Mouse (Mus musculus) natural killer cell, adult 2 months (primary cell): ENCODE results near the gene Retreg1.

Source experiments
- DNase-seq, 2 experiments: peaks; one replicate each; pipeline ENCODE4 v3.0.0; 2022; ENCODE audit warnings: low spot score in 2 of 2

Gene Retreg1

DNA sequence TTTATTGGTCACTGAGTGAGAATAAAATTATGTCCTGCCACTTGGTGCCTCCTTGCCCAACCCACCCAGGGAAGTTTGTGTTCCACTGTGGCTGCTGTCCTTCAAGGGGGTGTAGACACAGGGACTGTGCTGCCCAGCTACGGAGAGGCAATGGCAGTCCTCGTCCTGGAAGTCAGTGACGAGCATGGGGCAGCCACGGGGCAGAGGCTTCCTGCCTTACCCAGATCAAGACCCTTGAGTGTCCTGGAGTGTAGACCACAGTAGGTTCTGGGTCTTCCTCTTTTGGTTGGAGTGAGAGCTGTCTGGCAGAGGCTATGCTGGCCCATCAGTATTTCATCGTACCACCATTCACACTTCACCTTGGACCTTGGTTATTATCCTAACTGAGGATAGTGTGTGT, 37.2 kb downstream of the Retreg1 start:
- DNase-seq, result no peak

DNA sequence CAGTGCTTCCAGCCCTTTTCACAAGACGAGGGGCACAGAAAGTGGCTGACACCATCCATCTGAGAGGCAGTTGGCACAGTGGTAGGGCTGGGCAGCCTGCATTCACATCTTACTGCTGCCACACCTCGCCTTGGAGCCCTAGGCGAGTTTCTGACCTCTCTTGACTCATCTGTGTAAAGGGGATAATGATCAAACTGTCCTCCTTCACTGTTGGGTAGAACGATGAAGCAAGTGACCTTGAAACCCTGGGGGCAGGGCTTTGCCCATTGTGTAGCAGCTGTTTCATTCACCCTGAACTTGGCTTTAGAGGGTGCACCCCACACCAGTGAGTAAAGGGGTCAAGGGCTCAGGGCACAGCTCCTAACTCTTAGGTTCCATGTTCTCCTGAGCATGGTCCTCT, 39.0 kb downstream of the Retreg1 start:
- no peak for DNase-seq

DNA sequence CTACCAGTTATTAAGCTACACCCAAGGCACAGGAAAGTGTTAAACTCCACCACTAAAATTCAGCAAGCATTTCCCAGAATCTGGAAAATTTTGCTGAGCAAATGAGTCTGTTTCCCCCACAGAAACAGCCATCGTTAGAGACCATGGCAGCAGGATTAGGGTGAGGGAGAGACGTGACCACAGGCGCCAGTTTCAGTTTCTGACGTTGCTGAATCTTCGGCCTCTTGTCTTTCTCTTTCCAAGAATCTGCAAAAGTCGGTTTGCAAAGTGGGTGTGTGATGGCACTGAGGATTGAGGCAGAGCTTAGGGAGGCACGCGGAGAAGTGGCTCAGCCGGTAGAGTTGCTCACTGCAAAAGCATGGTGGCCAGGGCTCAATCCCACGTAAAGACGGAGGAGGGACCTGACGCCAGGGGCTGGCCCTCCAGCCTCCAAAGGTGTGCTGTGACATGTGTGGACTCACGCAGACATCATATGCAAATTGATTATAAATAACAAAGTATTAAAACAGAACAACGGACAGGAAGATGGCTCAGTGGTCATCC, 41.5 kb downstream of the Retreg1 start:
- peak; percentile 33 to 38 for DNase-seq

DNA sequence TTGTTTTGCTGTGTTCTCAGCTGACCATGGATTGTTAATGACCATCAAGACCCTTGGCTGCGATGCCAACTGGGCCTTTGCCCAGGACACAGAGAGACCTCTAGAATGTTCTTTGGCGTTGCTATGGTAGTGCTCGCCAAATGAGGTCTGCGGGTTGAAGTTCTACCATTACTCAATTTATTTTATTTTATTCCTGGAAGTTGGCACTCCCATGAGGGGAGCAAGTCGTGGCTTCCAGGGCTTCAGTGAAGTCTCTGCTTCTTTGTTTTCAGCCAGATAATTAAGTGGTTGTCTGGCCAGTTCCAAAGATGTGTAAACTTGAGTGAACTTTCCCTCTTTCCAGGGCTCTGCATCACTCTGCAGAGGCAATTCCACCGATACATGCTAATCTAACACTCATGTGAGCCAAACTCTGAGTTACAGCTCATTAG, 43.6 kb downstream of the Retreg1 start:
- no peak for DNase-seq

DNA sequence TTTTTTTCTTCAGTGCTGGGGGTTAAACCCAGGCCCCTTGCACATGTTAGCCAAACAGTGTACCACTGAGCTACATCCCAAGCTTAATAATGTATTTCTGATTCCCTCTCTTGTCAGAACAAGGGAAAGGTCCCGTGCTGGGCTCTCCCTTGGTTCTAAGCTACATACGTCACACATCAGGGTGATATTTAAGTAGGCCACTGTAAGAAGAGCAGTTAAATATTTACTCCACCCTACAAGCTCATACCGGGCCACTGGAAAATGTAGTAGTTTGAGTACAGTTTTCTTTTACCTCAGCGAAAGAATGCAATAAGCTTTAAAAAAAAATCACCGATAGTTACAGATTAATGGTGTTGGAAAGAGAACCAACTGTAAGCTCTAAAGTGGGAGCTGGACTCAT, 46.9 kb downstream of the Retreg1 start:
- no peak for DNase-seq

DNA sequence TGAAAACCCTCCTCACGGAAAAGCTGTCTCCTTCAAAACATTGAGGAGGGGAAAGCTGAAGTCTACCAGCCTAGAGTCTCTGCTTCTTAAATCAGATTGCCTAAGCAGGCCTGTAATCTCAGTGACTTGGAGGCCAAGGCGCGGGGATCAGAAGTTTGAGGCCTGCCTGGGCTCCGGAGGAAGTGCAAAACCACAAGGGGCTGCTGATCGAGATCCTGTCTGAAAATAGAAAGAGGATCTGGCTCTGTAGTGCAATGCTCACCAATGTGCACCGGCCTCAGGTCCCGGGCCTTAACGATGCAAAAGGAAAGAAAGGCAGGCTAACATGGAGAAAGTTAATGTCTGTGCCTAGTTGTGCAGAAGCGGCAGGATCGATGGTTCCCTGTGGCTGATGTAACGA, 48.6 kb downstream of the Retreg1 start:
- DNase-seq, result peak; percentile 39 to 79

DNA sequence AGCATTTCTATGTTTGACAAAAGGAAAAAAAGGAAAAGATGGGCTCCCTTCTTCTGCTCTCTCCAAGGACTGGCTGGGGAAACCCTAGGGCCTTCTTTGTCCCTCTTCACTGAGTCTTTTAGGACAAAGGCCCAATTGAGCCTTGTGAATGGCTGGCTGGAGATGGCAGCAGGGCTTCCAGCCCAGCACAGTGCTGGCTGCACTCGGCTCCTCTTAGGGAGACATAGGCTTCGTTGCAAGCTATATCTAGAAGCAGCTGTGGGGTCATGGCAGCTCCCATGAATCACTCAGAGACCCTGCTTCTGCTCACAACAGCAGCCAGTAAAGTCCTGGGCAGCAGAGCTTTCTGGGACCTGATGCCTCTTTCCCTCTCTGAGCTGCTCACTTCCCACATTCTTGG, 50.3 kb downstream of the Retreg1 start:
- no peak for DNase-seq

DNA sequence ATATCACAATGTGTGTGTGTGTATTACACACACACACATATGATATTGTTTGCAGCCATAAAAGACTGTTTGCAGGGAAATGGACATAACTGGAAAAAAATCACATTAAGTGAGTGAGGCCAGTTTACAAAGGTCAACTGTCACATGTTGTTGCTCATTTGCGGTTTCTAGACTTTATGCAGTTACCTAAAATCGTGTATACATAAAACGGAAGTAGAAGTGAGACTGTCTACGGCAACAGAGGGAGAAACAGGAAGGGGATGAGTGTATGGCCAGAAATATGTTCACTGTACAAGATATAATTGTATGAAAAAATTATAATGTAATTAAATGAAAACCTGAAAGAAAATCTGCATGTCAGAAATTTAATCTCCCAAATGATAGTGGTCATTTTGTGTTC, 53.8 kb downstream of the Retreg1 start:
- peak; percentile 21 to 22 for DNase-seq

DNA sequence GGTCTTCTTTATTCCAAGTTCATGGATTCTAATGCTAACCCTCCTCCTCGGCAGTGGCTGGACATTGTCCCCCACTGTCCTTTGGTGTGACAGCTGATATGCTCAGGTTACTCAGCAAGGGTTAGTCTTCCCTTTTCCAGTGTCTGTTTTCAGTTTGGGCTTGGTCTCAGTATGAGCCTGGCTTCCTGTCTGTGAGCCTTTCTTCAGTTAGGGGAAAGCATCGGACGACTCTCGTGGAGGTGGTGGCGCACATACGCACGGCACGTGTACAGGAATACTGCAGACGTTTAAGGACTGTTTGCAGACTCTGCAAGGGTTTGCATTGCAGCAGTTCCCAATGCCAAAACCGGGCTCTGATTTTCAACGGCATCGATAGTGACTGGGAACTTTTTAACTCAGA, 54.6 kb downstream of the Retreg1 start:
- peak in 1 of 2 experiments; percentile 32 for DNase-seq

DNA sequence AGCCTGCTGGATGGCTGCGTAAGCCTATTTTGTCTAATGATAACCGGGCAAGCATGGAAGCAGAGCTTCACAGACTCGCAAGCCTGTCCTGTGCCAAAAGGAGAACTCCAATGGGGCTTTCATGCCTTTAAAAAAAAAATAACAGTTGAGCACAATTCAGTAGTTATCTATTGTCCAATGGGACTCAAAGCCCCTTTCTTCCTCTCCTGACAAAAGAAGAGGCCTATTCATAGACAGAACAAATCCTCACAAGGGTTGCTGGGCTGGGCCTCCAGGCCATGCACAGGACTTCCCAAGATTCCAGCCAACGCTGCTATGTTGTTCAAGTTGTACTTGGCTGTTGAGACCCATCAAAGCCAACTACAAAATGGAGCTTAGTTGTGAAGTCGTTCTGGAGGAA, 56.0 kb downstream of the Retreg1 start:
- DNase-seq, result no peak

DNA sequence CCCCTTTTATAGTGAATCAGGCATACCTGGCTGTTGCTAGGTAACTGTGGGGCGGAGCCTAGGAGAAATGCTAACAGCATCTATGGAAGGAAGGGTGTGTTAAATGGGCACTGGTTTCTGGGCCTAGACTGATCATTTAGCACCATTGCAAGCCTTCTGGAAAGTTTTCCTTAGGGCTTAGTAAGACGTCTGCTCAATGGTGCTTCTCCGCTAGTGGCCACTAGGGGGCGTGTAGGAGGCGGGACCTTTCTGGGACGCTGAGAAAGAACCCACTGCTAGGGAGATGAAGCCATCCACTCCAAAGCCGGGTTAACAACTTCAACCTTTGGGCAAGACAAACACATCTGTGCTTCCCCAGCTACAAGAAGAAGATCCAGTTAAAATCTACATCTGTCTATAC, 57.6 kb downstream of the Retreg1 start:
- peak; percentile 51 to 72 for DNase-seq

DNA sequence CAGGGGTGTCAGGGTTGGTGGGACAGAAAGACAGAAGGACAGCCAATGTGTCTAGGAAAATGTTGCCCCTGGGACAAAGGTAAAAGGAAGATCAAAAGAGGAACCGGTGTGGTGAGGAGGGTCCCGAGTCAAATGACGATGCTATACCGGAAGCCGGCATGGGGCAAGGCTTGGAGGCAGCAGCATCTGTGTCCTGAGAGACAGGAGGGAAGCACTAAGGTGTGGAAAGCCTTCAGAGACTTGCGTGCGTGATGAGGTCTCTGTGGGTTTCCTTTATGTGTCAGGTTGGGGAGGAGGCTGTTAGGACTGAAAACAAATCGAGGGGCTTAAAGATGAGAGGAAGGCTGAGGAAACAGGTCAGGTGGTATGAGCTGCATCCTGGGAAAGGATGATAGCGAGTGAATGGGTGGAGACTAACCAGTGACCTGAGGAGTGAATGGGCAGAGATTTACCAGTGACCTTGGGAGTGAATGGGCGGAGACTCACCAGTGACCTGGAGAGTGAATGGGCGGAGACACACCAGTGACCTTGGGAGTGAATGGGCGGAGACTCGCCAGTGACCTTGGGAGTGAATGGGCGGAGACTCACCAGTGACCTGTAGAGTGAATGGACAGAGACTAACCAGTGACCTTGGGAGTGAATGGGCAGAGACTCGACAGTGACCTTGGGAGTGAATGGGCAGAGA, 60.1 kb downstream of the Retreg1 start:
- peak in 1 of 2 experiments; percentile 54 for DNase-seq

DNA sequence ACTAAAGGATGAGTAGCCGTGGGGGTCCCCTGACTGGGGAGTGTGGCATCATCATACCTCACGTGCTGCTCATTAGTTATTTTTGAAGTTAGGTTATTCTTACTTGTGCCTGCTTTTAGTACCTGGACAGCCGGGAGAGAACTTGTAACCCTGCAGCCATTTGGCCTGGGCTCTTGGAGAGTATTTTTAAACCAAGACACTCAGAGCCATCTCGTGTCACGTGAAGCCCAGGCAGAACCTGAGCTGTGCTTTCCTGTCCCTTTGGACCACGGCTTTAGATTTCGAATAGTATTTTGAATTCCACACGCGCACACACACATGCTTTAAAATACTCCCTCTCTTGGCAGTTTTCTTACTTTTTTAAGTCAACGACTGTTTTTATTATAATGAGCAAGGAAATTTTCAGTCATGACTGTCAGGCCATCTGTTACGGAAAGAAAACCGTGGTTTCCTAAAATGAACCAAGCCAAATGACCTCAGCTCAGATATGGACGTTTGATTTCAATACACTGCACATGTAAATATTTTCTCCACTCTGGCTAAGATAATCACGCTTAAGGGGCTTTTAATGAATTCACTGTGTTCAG, 61.5 kb downstream of the Retreg1 start:
- no peak for DNase-seq

DNA sequence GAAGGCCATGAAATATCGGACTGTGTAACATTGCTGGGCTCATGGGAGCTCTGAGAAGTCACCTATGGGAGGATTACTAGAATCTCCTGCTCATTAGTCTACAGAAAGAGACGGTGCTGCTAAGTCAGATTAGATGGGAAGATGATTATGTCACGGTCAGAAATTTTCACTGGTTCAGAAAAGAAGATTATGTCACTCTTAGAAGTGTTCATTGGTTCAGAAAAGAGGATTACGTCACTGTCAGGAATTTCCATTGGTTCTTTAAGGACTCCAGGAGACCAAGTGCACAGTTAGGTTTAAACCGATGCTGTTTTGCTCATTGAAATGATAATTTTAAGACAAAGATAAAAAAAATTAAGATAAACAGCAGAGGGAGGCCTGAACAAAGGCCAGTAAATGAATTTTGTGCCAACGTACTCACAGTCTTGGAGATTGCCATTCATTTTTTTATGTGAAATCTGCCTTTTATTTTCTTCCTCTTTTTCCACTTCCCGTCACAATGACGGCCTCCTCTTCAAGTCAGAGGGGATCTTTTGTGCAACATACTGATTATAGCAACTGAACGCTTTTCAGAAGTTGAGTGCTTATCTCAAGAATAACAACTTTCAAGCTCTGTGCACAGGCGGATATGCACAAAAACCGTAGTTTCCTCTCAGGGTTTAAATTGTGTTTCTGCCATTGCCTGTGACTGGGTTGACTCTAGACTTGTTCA, 67.0 kb downstream of the Retreg1 start:
- peak in 1 of 2 experiments; percentile 12 for DNase-seq

DNA sequence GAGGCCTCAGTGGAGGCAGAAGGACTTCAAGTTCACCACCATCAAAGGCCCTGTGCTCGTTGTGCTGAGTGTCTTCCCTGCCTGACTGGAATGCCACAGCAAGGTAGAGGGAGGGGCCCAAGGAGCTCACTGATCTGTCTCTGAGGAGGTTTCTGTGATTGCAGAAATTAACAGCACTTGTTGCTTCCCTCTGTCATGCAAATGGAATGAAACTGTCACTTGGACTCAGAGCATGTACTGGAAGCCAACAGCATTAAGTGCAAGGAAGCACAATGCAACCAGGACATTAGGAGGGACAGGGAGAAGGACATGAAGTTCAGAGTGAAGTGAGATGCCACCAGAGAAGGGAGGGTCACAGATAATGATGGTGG, 67.5 kb downstream of the Retreg1 start:
- no peak for DNase-seq

DNA sequence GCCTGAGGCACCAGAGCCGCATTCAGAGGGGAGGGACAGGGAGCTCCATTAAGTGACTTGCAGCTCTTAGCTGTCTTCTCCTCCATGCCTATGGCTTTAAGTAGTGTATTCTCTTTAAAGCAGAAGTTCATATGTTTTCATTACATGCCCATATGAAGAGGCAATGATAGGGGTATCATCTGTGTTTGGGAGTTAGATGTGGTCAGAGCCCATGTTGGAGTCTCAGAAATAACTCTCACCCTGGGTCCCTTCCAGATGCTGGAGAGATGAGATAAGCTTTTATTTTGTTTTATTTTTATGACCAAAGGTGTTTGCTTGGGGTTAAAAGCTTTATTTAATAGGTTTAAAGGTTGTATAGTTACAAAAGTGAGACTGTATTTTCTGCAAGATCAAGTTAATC, 67.9 kb downstream of the Retreg1 start:
- DNase-seq, result no peak

DNA sequence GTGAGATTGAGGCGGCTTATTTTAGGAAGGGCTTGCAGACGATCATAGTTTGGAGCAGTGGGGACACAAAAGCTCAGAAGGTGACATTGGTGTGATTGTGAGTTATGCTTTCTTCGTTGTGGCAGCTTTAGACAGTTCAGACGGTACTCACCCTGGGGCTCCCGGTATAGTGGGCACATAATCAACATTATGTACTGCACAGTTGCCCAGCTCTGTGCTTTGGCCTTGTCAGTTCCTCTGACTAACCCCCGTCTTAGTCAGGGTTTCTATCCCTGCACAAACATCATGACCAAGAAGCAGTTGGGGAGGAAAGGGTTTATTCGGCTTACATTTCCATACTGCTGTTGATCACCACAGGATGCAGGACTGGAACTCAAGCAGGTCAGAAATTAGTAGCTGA, 69.9 kb downstream of the Retreg1 start:
- no peak for DNase-seq

DNA sequence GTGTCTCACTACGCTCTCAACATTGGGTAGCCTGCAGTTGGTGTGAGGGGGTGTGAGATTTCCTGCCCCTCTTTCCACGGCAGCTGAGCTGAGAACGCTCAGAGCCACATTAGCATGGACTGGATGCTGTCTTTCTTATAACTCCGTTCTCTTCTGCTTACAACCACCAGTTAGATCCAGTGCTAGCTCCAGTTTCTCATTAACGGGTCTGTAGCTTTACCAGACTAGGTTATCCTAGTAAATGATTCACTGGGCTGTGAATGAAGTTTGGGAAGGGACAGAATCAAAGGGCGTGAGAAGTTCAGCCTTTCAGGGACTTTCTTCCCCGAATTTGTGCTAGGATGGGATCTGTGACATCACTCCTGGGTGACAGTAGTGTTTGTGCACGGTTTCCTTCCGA, 70.7 kb downstream of the Retreg1 start:
- DNase-seq, result no peak

DNA sequence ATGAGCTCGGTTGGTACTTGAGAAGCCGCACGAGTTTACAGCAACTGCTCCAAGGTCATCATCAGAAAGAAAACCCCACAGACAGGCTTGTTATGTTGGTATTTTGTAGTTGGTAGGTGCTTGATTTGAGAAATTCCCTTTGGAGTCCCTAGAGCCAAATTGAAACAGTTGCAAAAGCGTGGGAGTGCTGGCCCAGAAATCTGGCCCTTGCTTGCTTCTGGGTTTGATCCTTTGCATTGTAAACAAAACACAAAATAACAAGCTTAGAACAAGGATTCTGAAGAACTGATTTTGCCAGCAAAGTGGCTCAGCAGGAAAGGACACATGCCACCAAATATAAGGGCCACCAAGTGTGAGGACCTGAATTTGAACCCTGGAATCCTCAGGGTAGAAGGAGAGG, 71.2 kb downstream of the Retreg1 start:
- DNase-seq, result no peak

DNA sequence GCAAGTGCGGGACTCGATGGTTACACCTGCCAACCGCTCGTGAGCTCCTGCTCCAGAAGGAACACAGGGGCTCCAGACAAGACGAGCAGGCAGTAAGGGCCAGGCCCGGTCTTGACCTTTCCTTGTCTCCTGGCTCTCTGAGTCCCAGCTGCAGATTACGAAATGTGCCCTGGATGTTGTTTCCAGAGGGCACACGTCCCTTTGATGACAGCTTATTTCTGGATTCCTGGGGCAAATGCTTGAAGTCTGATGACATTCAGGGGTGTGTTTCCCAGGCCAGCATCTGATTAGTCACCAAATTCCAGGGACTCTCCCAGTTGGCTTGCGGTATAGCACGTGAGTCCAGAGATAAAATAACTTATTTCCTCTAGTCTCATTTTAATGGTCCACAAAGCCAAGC, 72.0 kb downstream of the Retreg1 start:
- DNase-seq, result no peak

DNA sequence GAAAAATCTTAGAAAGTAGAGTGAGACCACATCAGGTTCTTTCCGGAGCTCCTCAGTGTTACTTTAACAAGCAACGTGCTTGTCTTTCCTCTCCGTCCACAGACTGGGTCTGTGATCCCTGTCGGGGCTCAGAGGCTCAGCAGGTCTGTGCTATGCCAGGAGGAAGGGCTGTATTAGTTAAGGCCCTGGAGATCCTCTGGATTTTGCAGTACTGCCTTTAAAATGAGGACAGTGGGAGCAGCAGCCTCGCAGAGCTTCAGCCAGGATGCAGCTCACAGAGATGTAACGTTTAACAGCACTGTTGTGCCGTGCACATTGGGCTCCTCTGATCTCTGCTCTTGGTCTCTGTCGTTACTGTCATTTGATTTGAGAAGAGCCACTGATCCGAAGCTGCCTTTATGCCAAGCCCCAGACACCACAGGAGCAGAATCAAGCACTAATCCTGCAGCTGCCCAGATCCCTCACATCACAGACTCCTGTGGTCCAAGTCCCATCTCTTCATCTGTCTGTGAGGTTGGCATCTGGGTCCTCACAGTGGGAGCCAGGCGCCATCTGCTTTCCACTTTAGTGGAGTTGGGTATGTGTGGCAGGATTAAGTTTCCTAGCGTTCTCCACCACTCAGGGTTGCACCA, 72.7 kb downstream of the Retreg1 start:
- DNase-seq, result no peak

DNA sequence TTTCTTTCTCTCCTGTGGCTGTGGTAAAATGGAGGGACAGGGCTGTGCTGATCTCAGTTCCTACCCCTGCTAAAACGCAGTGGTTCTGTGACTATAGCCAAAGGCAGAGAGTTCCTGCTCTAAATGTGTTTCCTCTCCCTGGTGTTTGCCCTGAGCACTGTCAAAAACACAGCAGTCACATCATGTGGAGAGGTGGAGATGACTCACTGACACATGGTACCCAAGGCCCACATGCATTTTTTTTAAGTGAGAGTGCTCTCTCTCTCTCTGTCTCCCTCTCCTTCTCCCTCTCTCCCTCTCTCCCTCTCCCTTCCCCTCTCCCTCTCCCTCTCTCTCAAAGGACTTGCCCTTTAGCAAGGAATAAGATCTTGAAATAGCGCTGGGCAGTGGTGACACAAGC, 73.3 kb downstream of the Retreg1 start:
- DNase-seq, result no peak

DNA sequence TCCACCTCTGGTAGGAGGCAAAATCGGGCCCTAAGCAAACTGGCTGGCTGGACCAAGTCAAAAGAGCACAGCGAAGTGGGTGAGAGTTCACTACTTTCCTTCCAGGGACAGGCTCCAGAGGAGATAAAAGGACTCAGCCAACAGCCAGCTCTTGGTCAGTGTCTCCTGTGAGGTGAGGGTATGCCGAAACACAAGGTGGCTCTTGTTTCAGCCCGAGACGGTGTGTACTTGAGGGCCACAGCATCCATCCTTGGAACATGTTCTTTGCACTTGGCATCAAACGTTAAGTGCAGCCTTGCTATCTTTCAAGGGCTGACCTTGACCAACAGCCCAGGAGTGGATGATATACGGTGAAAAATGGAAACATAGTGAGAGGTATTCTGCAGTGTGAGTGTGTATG, 75.7 kb downstream of the Retreg1 start:
- DNase-seq, result no peak
